Mouse (Mus musculus) stomach, embryonic 14.5 days (tissue): ENCODE data around the gene Smpd2. TPM values are rescaled to one million over a fixed set of nuclear protein-coding genes. Genes with fewer than 3 reads are reported as not detected.

Source experiments
- polyA plus RNA-seq: library from polyadenylated mRNA; unstranded; fragments of >200 nt; fragmentation: Nextera tagmentation; extraction: Ambion mirVana; gene quantifications from 2 replicates; pipeline ENCODE4 v1.2.1, GENCODE M21; 2014

Gene Smpd2
- polyA plus RNA-seq, 1 experiment from 2014 or later = 59.6 TPM

Other genes starting within 250 kb of the Smpd2 start
- 17.0 and 18.7 TPM in 2 replicates for gene Fig4, start 187.1 kb downstream of the Smpd2 start, polyA plus RNA-seq
- gene Ak9, start 186.4 kb downstream of the Smpd2 start, polyA plus RNA-seq = not detected in 2 replicates
- 16.7 and 19.2 TPM in 2 replicates for gene Zbtb24, start 40.0 kb downstream of the Smpd2 start, polyA plus RNA-seq
- gene Mical1, start 14.1 kb downstream of the Smpd2 start, polyA plus RNA-seq = 39.3 and 42.8 TPM in 2 replicates
- 1.8 and 2.2 TPM in 2 replicates for gene Ppil6, start 70 bp upstream of the Smpd2 start, polyA plus RNA-seq
- 178 and 202 TPM in 2 replicates for gene Cd164, start 29.0 kb upstream of the Smpd2 start, polyA plus RNA-seq
- 0.51 and 1.2 TPM in 2 replicates for gene Ccdc162, start 226.3 kb upstream of the Smpd2 start, polyA plus RNA-seq